Mouse (Mus musculus) gonadal fat pad, adult 2 months (tissue): ENCODE data around the gene Gnptg. TPM values are rescaled to one million over a fixed set of nuclear protein-coding genes. Genes with fewer than 3 reads are reported as not detected.
"Not testable (repeated sequence)": the region's sequence is repeated elsewhere in the genome, so short reads cannot be mapped to it uniquely, and the experiment has no call there.

ENCODE experiments used
- DNase-seq: peaks from one replicate; pipeline ENCODE4 v3.0.0-alpha.2; 2012; ENCODE audit warnings: low read depth
- polyA plus RNA-seq: library from polyadenylated mRNA; depleted of rRNA; stranded (reverse); fragments of >200 nt; gene quantifications from 2 replicates; pipeline ENCODE4 v1.2.3, GENCODE M21; 2012

Gnptg gene
- polyA plus RNA-seq, 1 experiment = 60.3 TPM

DNA sequence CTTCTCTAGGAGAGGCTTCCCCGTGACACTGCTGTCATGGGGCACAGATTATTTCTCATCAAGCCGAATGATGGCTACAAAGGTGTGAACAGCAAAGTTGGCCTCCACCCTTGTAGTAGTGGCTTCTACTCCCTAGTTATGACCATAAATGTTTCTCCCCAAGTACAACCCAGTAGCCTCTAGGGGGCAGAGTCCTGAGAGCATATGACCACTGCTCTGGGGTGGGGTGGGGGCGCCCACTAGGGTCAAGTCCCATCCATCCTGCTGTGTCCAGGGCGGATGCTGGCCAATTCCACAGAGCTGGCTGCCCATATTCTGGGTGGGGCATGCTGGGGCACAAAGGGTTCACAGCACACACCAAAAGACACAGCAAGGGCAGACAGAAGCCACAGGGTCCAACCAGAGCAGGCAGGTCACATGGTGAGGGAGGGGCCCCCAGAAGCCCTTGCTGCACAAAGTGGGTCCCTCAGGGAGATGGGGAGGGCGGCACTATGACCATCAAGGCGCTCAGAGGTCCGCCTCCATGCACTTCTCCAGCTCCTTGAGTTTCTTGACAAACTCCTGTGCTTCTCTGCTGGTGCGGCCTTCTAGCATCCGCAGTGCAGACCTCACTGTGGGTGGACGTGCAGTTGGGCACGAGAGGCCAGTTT is 3.3 kb upstream of the Gnptg start:
- no peak for DNase-seq

DNA sequence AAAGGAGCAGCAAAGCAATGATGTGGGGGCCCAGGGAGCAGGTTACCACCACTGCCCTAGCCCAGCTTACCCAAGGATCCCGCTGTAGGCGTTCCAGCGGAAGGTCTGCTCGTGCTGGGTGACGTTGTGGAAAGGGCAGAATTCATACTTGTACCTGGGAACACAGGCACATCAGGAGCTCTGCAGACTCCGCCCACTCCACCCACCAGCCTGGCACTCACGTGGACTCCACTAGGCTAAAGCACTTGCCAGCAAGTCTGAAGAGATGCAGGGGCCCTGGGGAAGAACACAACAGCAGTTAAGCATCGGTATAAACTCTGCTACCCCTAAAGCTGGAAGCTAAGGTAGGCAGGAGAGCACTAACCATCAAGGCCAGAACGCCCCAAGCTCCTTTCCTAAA is 4.3 kb downstream of the Gnptg start:
- DNase-seq = no peak

DNA sequence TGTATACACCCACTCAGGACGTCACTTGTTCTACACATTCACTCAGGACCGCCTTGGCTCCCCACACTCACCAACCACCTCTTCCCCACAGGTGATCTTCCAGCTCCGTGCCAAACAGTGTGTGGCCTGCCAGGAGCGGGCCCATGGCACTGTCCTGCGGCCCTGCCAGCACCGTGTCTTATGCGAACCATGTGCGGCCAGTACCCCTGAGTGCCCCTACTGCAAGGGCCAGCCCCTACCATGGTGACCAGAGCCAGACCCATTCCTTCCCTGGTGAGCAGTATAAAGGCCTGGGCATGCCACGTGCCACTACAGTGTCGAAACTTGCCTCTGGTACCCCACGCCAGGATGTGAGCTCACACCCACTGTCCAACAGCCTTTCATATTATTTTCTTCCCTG is 8.3 kb downstream of the Gnptg start:
- not testable (repeated sequence) for DNase-seq

DNA sequence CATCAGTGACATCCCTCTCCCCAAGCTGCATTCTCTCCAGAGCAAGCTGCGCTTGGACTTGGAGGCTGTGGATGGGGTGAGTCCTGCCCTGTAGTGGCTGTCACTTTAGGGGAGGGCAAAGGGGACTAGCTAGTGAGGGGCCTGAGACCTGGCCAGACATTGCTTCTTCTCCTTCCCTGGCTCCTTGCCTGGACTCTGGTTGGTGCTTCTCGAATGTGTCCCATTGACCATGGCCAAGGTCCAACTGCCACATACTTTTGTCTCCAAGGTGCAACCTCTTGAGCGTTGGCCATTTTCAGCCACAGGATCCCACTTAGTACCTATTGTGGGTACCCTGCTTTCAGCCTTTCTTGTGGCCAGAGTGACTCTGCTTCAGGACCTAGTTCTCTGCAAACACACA is 9.2 kb downstream of the Gnptg start:
- no peak for DNase-seq

DNA sequence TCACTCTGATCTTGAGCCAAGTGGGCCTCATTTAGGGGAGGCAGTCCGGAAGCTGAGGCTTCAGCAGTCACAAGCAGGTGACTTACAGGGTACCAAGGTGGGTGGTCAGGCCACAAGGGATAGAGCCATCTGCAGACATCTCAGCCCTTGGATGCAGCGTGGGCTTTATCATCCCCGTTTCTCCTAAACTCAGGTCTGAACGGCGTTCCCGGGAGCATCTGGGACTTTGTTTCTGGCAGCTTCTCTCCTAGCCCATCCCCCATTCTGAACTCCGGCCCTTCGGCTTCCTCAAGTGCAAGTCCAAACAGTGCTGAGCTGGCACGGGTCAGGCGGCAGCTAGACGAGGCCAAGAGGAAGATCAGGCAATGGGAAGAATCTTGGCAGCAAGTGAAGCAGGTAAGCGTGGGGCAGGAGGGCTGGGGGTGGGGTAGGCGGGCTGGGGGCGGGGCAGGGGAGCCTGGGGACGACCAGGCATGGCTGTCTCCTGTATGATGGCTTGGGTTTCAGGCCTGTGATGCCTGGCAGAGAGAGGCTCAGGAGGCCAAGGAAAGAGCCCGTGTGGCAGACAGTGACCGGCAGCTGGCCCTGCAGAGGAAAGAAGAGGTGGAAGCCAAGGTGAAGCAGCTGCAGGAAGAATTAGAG is 9.8 kb downstream of the Gnptg start:
- not testable (repeated sequence) for DNase-seq

DNA sequence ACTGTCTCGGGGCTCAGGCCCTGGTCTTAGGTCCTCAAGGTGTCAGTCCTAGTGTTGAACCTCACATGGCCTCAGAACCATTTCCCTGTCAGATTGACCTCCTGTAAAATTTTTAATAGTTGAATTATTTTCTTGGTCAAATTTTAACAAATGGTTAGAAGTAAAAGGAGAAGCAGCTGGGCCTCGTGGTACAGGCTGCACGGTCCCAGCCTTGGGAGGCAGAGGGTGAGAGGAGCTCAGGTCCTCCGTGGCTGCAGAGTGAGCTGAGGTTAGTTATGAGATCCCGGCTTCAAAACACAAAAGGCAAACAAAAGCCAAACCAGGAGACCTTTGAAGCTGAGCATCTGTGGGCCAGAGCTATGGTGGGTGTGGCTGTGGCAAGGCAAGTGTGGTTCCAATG is 11.9 kb downstream of the Gnptg start:
- no peak for DNase-seq

DNA sequence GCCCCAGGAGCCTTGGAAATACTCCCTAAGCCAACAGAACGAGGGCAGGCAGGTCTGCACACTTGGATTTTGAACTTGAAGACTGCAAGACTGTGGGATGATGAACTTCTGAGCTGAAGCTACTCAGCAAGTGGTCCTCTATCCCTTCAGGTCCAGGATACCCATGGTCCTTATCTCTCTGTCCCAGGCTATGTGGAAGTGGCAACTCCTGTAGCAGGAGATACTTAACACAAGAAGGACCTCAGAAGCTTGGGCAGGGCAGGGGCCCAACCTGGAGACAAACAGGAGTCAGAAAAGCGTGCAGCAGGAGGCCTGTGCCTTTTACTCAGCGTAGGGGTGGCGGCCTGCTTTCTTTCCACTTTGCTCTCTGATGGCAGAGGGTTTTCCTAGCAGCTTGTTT is 14.3 kb downstream of the Gnptg start:
- DNase-seq = no peak

DNA sequence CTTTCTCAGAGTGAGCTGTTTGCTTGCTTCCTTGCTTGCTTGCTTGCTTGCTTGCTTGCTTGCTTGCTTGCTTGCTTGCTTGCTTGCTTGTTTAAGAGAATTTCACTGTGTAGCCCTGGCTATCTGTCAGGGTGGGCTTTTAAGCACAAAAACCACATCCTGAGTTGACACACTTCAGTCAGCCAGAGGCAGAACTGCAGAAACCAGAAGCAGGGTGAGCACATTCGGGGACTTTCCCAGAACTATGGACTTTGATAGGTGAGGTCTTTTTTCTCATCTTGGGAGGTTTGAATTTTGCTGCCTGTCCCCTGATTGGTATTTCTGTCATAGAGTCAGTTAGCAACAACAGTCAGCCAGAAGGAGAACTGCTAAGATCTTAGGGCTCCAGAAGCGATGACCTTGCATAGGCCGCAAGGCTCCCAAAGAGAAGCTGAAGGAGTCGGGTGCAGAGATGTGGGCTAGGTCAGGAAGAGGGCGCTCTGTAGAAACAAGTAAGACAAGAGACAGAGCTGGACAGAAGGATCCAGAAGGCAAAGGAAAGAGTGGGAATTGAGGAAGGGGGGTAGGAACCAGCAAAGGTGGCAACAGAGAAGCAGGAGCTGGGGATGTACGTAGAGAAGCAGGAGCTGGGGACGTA is 15.2 kb downstream of the Gnptg start:
- no peak for DNase-seq

DNA sequence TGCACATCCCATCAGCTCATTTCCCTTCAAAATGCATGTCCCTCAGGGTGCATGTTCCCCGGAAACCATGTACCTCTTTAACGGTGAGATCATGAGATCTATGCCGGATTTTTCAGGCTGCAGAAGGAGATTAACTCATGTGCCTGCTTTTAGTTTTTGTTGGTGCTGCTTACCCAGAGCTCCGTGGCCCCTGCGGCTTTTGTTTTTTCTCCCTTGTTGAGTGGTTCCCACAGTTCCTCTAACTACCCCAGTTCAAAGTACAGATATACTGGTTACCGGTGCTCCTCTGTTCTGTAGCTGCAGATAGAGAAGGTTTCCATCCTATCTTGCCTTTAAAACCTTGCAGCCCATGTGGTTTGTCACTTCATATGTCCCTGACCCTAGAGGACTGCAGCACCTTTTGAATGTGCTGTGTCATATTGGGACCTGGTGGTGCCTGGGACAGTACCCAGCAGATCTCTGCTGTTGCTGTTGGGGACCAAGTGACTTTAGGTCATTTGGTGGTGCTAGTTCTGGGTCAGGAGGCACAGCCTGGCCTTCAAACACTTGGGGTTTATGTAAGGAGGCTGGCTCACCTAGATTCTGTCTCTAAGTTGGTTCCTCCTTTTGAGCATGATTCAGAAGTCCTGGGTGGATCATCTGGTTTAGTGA is 16.8 kb downstream of the Gnptg start:
- DNase-seq = no peak

DNA sequence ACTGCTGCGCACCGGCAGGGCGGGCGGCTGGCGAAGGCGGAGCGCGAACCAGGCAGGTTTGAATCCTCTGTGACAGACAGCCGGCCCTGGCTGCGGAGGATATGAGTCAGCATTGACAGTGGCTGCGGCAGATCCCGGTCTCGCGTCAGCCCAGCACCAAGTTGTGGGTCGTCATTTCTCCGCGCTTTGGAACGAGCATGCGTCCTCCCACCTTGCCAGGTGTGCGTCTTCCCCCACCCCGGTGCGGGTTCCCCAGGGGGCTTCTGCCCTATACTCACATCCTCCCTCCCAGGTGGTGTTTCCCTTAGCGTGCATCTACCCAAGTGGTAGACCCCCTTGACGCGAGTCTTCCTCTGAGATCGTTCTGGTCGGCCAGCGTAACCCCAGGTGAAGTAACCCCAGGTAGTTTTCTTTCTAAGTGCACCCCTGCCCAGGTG is 17.4 kb downstream of the Gnptg start:
- not testable (repeated sequence) for DNase-seq

DNA sequence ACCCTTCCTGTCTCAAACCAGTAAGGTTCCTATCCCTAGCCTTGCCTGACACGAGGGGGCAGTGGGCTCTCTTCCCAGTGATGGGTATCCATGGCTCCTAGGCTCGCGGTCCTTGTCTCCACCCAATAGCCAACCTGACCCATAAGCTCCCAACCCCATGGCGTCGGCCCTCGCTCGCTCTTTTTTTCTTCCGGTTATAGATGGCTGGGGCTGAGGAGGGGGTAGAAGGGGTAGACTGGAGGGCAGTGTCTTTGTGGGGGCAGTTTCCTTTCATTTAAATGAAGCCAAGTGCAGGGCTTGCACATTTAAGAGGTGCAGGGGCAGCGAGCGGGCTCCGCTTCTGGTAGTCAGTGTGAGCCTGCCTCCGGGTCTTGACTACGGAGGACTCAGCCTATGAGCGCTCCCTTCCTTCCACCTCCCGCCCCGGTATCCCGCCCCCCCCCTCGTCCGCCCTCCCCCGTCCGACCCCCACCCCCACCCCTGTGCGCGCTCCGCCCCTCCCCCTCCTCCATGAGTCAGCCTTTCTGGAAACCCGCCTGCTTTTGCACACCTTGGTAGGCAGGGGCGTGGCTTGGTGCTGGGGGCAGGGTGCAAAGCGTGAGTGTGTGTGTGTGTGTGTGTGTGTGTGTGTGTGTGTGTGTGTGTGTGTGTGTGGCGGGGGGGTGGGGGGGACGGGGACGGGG is 18.0 kb downstream of the Gnptg start:
- DNase-seq = no peak

DNA sequence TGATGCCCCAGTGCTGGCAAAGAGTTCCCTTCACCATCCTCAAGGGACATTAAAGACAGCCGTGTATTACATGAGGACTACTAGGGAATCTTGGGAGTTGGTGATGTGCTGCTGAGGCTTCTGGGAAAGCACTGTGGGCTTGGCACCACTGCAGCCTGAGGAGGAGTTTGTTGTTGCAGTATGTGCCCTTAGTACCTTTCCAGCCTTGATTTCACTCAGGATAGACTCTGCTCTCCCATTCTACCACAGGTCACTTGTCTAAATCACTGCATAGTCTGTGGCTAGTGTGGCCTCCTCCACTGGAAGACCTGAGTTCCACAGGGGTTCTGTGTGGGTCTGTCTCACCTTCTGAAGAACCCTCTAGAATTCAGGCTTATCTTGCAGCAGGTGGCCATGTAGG is 19.2 kb downstream of the Gnptg start:
- DNase-seq = no peak

DNA sequence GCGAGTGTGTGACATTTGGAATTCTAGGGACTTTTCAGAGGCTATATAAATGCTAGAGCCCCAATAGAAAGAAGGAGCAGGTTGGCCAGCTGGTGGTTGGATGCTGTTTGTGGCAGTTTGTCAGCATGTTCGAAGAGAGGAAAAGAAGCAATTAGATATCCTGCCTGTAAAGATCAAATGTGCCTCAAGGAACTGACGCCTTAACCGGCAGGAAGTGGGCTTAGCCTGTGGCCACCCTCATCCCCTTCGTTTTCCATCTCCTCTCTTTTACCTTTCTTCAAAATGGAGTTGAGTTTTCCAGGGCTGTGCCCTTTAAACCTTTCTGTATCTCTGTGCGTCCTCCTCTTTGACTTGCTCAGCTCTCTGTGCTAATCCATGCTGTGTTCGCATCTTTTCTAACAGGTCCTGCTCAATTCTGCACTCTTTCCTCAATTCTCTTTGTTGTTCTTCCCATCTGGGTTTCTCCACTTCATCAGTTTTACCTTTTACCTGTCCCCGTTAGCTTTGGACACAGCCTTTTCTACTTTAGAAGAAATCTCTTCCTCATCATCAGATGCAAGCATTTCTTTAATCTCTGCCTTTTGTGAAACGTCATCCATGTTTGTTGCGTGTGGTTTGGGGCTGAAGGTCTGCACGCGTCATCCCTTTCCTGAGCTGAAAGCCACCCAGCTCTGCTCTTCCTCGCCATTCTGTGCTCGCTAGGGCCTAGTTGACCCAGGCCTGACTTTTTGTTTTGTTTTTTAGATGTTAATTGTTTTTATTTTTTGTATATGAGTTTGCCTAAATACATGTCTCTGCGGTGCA is 20.2 kb downstream of the Gnptg start:
- DNase-seq = no peak

DNA sequence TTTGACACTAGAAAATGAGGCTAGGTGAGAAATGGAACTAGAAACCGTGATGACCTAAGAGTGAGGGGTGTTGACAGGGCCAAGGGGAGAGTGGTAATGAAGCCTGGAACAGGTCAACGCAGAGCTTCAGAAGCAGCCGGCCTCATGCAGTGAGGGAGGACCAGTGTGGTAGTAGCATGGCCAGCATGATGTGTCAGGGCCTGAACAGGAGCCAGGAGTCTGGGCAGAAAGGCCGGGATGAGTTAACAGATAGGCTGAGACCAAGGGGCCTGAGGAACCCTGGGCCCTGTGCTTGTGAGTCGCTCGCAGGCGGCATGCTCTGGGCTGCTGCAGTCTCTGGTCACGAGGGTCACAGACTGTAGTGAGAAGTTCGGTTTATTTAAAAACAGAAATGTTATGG is 21.0 kb downstream of the Gnptg start:
- DNase-seq = no peak

DNA sequence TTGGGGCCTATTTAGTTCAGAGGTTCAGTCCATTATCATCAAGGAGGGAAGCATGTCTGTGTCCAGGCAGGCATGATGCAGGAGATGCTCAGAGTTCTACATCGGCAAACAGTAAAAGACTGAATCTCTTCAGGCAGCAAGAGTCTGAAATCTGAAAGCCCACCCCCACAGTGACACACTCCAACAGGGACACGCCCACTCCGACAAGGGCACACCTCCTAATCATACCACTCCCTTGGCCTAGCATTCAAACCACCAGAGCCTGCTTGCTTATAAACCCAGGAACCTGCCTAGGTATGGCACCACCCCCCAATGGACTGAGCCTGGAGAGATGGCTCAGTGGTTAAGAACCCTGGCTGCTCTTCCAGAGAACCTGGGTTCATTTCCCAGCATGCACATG is 24.5 kb downstream of the Gnptg start:
- DNase-seq = no peak

DNA sequence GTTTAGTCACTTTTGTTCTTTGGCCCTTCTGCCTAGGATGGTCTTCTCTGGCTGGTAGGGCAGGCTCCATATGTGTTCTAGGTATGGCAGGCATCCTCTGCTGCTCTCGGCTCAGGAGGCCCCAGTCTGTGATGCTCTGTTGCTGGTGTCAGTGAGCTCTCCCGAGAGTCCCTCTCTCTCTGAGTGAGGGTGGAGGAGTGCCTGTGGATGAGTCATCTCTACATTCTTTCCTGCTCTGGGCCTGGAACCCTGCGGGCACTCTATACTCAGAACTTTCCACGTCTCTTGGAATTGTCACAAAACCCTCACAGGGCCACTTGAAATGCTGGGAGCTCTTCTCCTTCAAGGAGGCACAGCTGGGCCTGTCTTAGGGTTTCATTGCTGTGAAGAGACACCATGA is 28.2 kb downstream of the Gnptg start:
- DNase-seq = no peak

DNA sequence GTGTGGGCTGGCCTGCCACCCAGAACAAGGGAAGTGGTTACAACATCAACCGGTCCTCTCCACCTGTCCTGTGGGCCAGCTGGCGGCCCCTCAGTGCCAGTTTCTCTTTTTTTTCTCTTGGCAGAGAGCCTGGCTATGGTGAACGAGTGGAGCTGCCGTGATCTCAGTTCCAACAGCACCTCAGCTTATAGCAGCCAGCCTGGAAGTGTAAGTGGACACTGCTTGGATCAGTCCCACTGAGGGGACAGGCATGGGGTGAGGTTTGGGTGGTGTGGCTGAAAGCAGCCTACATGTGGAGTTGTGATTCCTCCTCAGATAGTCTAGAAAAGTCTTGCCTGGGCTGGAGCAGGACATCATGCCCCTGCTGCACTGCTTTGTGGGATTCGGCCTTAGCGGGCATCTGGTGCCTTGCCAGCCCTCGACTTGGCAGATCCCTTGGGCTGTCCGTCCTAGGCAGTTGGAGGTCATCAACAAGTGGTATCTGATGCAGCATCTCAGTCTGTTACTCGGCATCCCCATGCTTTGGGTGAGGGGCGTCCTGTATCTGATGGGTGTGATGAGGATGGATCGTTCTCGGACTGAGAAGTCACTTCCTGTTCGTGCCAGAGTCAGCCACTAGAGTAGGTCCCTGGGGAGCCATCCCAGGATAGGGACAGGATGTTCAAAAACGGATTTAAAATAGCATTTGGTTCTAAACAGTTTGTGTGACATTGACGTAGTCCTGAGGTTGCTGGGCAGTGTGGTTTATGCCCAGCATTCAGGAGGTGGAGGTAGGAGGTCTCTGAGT is 29.1 kb downstream of the Gnptg start:
- no peak for DNase-seq

DNA sequence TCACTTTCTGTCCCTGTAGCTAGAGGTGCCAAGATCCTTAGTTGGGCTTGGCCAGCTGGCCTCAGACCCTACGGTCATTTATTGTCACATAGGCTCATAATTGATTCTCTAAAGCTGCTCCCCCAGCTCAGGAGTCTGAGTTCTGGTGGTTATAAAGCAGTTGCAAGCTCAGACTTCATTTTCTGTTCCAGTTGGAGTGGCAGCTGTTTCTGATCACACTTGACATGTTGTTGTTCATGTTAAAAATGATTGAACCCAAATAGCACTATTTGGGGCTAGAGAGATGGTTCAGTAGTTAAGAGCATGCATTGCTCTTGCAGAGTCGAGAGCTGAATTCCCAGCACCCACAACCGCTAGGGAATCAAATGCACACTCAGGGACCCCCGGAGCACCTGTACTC is 29.9 kb downstream of the Gnptg start:
- DNase-seq = no peak

DNA sequence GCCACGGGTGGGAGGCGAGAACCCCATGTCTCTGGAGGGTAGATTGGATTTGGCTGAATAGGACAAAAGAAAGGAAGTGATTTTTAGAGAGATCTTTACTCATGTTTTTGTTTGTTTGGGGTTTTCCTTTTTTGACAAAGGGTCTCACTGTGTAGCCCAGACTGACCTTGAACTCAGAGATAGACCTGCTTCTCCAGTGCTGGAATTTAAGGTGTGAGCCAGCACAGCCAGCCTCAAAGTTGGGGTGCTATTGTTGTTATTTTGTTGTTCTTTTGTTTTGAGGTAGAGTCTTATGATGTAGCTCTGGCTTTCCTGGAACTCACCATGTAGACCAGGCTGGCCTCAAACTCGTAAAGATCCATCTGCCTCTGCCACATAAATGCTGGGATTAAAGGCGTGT is 37.5 kb downstream of the Gnptg start:
- no peak for DNase-seq

DNA sequence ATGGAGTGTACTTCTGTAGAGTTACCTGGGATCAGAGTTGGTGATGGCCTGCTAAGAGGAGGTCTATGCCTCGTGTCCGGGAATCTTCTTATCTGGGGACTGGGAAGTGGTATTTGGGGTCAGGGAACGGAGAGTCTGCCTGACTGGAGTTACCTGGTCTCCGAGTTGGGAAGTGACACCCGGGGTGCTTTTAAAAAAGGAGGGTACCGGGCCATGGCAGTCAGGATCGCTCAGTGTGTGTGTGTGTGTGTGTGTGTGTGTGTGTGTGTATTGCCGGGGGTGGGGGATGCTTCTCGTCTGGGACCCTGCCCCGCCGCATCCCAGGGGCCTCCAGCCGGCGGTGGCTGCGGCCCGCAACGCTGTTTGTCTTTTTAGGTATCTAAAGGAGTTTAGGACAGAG is 50.8 kb downstream of the Gnptg start:
- no peak for DNase-seq
